ENCODE assay signal across 9 mouse cellular contexts in the genomic region with DNA sequence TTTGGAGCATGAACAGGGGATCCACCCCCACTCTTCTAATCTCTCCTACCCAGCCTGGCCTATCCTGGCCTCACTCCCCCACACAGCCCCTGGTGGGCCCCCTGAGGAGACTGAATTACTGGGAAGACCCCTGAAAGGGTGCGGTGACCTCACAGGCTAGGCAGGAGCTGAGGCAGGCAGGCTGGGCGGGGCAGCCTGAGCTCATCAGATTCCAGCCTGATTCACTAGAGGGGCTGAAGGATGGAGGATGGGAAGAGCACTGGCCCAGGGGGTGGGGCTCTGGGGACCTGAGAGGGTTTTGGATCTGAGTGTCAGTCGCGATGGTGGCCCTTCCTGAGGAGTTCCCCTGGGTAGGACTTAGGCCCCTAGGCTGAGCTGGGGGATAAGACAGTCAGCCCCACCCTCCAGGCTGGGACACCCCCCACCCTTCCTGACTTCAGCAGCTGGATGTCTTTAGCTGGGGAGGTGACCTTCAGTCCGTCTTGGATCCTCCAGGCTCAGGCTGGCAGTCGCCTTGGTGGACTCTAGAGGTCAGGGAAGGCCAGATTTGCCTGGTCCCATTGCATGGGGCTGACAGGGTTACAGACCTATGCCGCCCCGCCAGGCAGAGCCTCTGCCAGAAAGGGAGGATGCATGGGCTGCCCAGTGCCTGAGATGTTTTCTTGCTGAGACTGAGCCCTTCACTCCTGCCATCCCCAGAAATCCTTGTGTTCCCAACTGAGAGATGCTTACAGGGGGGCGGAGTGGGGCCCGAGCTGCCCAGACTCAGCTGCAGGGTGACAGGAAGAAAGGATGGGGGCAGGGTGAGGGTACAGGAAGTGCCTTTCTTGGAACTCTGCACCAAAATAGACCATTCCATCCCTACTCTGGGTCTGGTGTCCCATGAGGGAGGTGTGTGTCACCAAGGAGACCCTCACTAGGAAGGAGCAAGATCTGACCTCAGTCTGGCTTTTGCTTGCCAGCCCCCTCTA. TPM values are rescaled to one million over a fixed set of nuclear protein-coding genes. Genes with fewer than 3 reads are reported as not detected.
DNase-seq lines count a peak whose midpoint lies in the region; ATAC-seq and TF ChIP-seq lines count a peak whose summit lies in the region.
"Had no signal": no experiment of that assay in that cellular context is flagged by ENCODE, and none has a peak within 500 bp of the region (broad histone marks: within the 10 kb centered on the region; RNA-seq: fewer than 3 reads in every experiment).

No protein-coding gene starts in this region.

- no peaks in the 10 kb centered on the region for H3K36me3 ChIP-seq in lung, postnatal 0 days (ENCODE audit: insufficient read depth, low read length)
- H3K36me3 ChIP-seq in neural tube, embryonic 12.5 days = no peaks in the 10 kb centered on the region

- no peak overlapping the region for H3K9ac ChIP-seq in lung, postnatal 0 days (replicated peaks; ENCODE audit: low read depth)
- peak overlapping the region; percentile 9; the same call in 1 of the 2 replicates for H3K9ac ChIP-seq in neural tube, embryonic 12.5 days

- peak; percentile 47 for TF ChIP-seq POLR2A in embryonic fibroblast, embryonic 13.5 days (IDR thresholded peaks at IDR 0.05; ENCODE audit: low read depth, low read length)

- H3K9me3 ChIP-seq in lung, postnatal 0 days (ENCODE audit: low read length) = no peaks in the 10 kb centered on the region
- H3K9me3 ChIP-seq in neural tube, embryonic 12.5 days = no peaks in the 10 kb centered on the region

- peak overlapping the region; percentile 66 for H3K27ac ChIP-seq in lung, postnatal 0 days (ENCODE audit: low read length)
- H3K27ac ChIP-seq in embryonic fibroblast, embryonic 13.5 days (ENCODE audit: insufficient read depth, low read length) = peak overlapping the region; percentile 96
- no peak overlapping the region for H3K27ac ChIP-seq in neural tube, embryonic 12.5 days
- H3K27ac ChIP-seq: macrophage had no signal

- no peak for TF ChIP-seq CTCF in lung, postnatal 0 days (IDR thresholded peaks at IDR 0.05)
- no peak for TF ChIP-seq CTCF in embryonic fibroblast, embryonic 13.5 days (IDR thresholded peaks at IDR 0.05; ENCODE audit: borderline replicate concordance, insufficient read depth, low read length)

- no peak for TF ChIP-seq EP300 in lung, postnatal 0 days (IDR thresholded peaks at IDR 0.05)

- no peak overlapping the region for H3K4me3 ChIP-seq in lung, postnatal 0 days (ENCODE audit: low read depth, low read length)
- no peak overlapping the region for H3K4me3 ChIP-seq in embryonic fibroblast, embryonic 13.5 days (ENCODE audit: insufficient read depth, low read length)
- H3K4me3 ChIP-seq in neural tube, embryonic 12.5 days = no peak overlapping the region

- WGBS in lung, postnatal 0 days = 16% methylated on average over 10 of the region's 10 CpGs
- 16% methylated on average over 10 of the region's 10 CpGs for WGBS in neural tube, embryonic 12.5 days

- H3K27me3 ChIP-seq in lung, postnatal 0 days (replicated peaks; ENCODE audit: insufficient read depth, low read length) = no peaks in the 10 kb centered on the region
- 0 out of 2 replicates have a peak, but pooled peaks cover 8% of the 10 kb centered on the region for H3K27me3 ChIP-seq in neural tube, embryonic 12.5 days (replicated peaks)

- peaks cover 13% of the 10 kb centered on the region; the same call in 1 of the 2 replicates for H3K4me1 ChIP-seq in lung, postnatal 0 days (ENCODE audit: insufficient read depth, low read depth, low read length)
- peaks cover 34% of the 10 kb centered on the region for H3K4me1 ChIP-seq in embryonic fibroblast, embryonic 13.5 days (ENCODE audit: control insufficient read depth, insufficient read depth, low read length)
- peaks cover 27% of the 10 kb centered on the region for H3K4me1 ChIP-seq in neural tube, embryonic 12.5 days

- DNase-seq in lung, postnatal 0 days (ENCODE audit: low spot score) = peak; percentile 59
- no peak for DNase-seq in lung, postnatal 14 days
- peak; percentile 55 for DNase-seq in kidney, postnatal 10 days
- DNase-seq in thymus, postnatal 36 days = no peak
- DNase-seq in thymus, postnatal 10 days (ENCODE audit: low spot score in 2 of 2) = no peak
- no peak for DNase-seq in adrenal gland, adult 8-10 months

- H3K4me2 ChIP-seq in lung, postnatal 0 days (replicated peaks; ENCODE audit: low read depth, low read length) = 0 out of 2 replicates have a peak overlapping the region, but pooled peaks have one; percentile 5
- no peak overlapping the region for H3K4me2 ChIP-seq in neural tube, embryonic 12.5 days (replicated peaks)

- ATAC-seq in lung, postnatal 0 days = peak; percentile 64
- ATAC-seq in neural tube, embryonic 12.5 days (ENCODE audit: low FRiP score, low read depth) = no peak

RNA-seq across cellular contexts. Expression of a gene that starts 8.8 kb away (rescaled TPM):
- polyA plus RNA-seq in lung, postnatal 0 days (2015; fragmentation: Nextera tagmentation; extraction: Ambion mirVana) = 23.1 and 25.1 TPM in 2 replicates
- 202 and 292 TPM in 2 replicates for polyA plus RNA-seq in embryonic fibroblast, embryonic 13.5 days (2011; ENCODE audit: insufficient read length, low read depth, missing spikeins)
- 22.9 and 26.3 TPM in 2 replicates for polyA plus RNA-seq in neural tube, embryonic 12.5 days (2016; fragmentation: Nextera tagmentation; extraction: Ambion mirVana)
- 10 to 100 TPM in 1 of 4 experiments, 1 to 10 TPM in 3; 8.9 to 11.8 (median 9.2) TPM for total RNA-seq in adrenal gland, adult 8-10 months (2022)
- polyA plus RNA-seq: macrophage had no signal

RNA-seq across cellular contexts. Expression of a gene that starts 8.8 kb away (rescaled TPM):
- polyA plus RNA-seq in lung, postnatal 0 days (2015; fragmentation: Nextera tagmentation; extraction: Ambion mirVana) = 1.7 and 1.9 TPM in 2 replicates
- 60.2 and 82.9 TPM in 2 replicates for polyA plus RNA-seq in embryonic fibroblast, embryonic 13.5 days (2011; ENCODE audit: insufficient read length, low read depth, missing spikeins)
- polyA plus RNA-seq in neural tube, embryonic 12.5 days (2016; fragmentation: Nextera tagmentation; extraction: Ambion mirVana) = 2.0 and 2.5 TPM in 2 replicates
- 1 to 10 TPM; 4.1 to 8.1 (median 7.7) TPM for total RNA-seq in adrenal gland, adult 8-10 months (2022)

RNA-seq across cellular contexts. Expression of a gene that starts 17.9 kb away (rescaled TPM):
- 40.8 and 47.6 TPM in 2 replicates for polyA plus RNA-seq in lung, postnatal 0 days (2015; fragmentation: Nextera tagmentation; extraction: Ambion mirVana)
- polyA plus RNA-seq in embryonic fibroblast, embryonic 13.5 days (2011; ENCODE audit: insufficient read length, low read depth, missing spikeins) = 12.9 and 14.5 TPM in 2 replicates
- 58.7 TPM in 2 replicates for polyA plus RNA-seq in neural tube, embryonic 12.5 days (2016; fragmentation: Nextera tagmentation; extraction: Ambion mirVana)
- total RNA-seq in adrenal gland, adult 8-10 months (2022) = 10 to 100 TPM; 30.0 to 40.1 (median 33.6) TPM

RNA-seq across cellular contexts. Expression of a gene that starts 20.4 kb away (rescaled TPM):
- polyA plus RNA-seq in lung, postnatal 0 days (2015; fragmentation: Nextera tagmentation; extraction: Ambion mirVana) = 1.1 and 1.6 TPM in 2 replicates
- 0.60 and 1.5 TPM in 2 replicates for polyA plus RNA-seq in embryonic fibroblast, embryonic 13.5 days (2011; ENCODE audit: insufficient read length, low read depth, missing spikeins)
- 2.4 and 3.4 TPM in 2 replicates for polyA plus RNA-seq in neural tube, embryonic 12.5 days (2016; fragmentation: Nextera tagmentation; extraction: Ambion mirVana)
- 1 to 10 TPM in 3 of 4 experiments, under 1 TPM in 1; 0.59 to 3.9 (median 1.9) TPM for total RNA-seq in adrenal gland, adult 8-10 months (2022)

RNA-seq across cellular contexts. Expression of a gene that starts 20.5 kb away (rescaled TPM):
- 33.8 and 36.3 TPM in 2 replicates for polyA plus RNA-seq in lung, postnatal 0 days (2015; fragmentation: Nextera tagmentation; extraction: Ambion mirVana)
- polyA plus RNA-seq in embryonic fibroblast, embryonic 13.5 days (2011; ENCODE audit: insufficient read length, low read depth, missing spikeins) = 31.4 and 33.5 TPM in 2 replicates
- polyA plus RNA-seq in neural tube, embryonic 12.5 days (2016; fragmentation: Nextera tagmentation; extraction: Ambion mirVana) = 48.2 and 50.0 TPM in 2 replicates
- total RNA-seq in adrenal gland, adult 8-10 months (2022) = 10 to 100 TPM; 44.3 to 54.2 (median 51.8) TPM

Comparison
In these comparisons a context has a peak if more than half of its experiments do, and no peak if none do; other contexts are left out.
1. DNase-seq: peak in lung, postnatal 0 days (single experiment) and kidney, postnatal 10 days (single experiment); none in lung, postnatal 14 days (single experiment), thymus, postnatal 36 days (0 of 2), thymus, postnatal 10 days (0 of 2) and adrenal gland, adult 8-10 months (single experiment).
2. RNA of a gene that starts 8.8 kb away (polyA plus RNA-seq): 60.2 to 82.9 TPM in embryonic fibroblast, embryonic 13.5 days; 2.0 to 2.5 TPM in neural tube, embryonic 12.5 days and 1.7 to 1.9 TPM in lung, postnatal 0 days; every median in the first group is over 10 times any median in the second.